In the genomic region with DNA sequence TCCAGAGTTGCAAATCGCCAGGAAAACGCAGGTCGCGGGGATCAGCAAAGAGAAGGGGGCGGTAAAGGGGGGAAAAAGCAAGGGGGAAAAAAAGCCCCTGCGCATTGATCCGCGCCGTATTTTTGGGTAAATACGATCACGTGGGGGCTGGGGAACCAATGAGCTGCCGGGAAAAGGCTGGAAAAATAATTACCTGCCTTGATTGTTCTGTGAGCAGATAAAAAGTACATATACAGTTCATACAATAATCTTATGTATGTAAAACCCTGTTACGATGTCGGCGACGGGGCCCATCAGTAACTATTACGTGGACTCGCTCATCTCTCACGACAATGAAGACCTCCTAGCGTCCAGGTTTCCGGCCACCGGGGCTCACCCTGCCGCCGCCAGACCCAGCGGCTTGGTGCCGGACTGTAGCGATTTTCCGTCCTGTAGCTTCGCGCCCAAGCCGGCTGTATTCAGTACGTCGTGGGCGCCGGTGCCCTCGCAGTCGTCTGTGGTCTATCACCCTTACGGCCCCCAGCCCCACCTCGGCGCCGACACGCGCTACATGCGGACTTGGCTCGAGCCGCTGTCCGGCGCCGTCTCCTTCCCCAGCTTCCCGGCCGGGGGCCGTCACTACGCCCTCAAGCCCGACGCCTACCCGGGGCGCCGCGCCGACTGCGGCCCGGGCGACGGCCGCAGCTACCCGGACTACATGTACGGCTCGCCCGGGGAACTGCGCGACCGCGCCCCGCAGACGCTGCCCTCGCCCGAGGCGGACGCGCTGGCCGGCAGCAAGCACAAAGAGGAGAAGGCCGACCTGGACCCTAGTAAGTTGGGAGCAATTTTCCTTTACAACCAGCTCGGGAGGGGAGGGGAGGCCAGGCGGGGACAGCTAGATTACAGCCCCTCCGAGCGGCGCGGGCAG, we compare ENCODE assay signal across 8 mouse cellular contexts. TPM values are rescaled to one million over a fixed set of nuclear protein-coding genes. Genes with fewer than 3 reads are reported as not detected.
DNase-seq lines count a peak whose midpoint lies in the region; ATAC-seq lines count a peak whose summit lies in the region.

No protein-coding gene starts in this region.

- ATAC-seq in heart, embryonic 16.5 days (replicated peaks; ENCODE audit: extremely low read depth, insufficient read depth, low FRiP score), result no peak
- ATAC-seq in limb, embryonic 15.5 days (ENCODE audit: insufficient number of reproducible peaks, low FRiP score, low TSS enrichment, low read depth), result no peak

- H3K4me2 ChIP-seq in heart, embryonic 16.5 days (ENCODE audit: low read depth, low read length), result peak overlapping the region; percentile 46
- peak overlapping the region; percentile 69 for H3K4me2 ChIP-seq in limb, embryonic 15.5 days

- H3K9me3 ChIP-seq in heart, embryonic 16.5 days (replicated peaks; ENCODE audit: control insufficient read depth, low read length), result no peaks in the 10 kb centered on the region
- no peaks in the 10 kb centered on the region for H3K9me3 ChIP-seq in limb, embryonic 15.5 days

- peak overlapping the region; percentile 29 for H3K4me3 ChIP-seq in heart, embryonic 16.5 days (ENCODE audit: low read length)
- H3K4me3 ChIP-seq in limb, embryonic 15.5 days, result peak overlapping the region; percentile 46

- H3K9ac ChIP-seq in heart, embryonic 16.5 days (ENCODE audit: low read length), result no peak overlapping the region
- H3K9ac ChIP-seq in limb, embryonic 15.5 days, result peak overlapping the region; percentile 37; the same call in 1 of the 2 replicates

- peak; percentile 70 for DNase-seq in gastrocnemius, adult 18-20 months (ENCODE audit: low spot score)
- no peak for DNase-seq in gastrocnemius, adult 8-10 months (ENCODE audit: low spot score in 2 of 2)
- peak; percentile 65 for DNase-seq in NIH3T3 (ENCODE audit: low read depth)
- peak; percentile 76 for DNase-seq in yolk sac, embryonic 10.5 days (ENCODE audit: low spot score)
- DNase-seq in layer of hippocampus, adult 9-11 months, result no peak
- no peak for DNase-seq in B cell, adult 2 months

- no peak overlapping the region for H3K27ac ChIP-seq in heart, embryonic 16.5 days (ENCODE audit: low read length)
- peak overlapping the region; percentile 47 for H3K27ac ChIP-seq in limb, embryonic 15.5 days

- H3K27me3 ChIP-seq in heart, embryonic 16.5 days (ENCODE audit: control insufficient read depth, insufficient read depth, low read length), result peaks cover 93% of the 10 kb centered on the region
- H3K27me3 ChIP-seq in limb, embryonic 15.5 days, result peaks cover 93% of the 10 kb centered on the region

- no peaks in the 10 kb centered on the region for H3K36me3 ChIP-seq in heart, embryonic 16.5 days (ENCODE audit: control insufficient read depth, insufficient read depth)
- no peaks in the 10 kb centered on the region for H3K36me3 ChIP-seq in limb, embryonic 15.5 days

- WGBS in heart, embryonic 16.5 days, result under 1% methylated on average over 88 of the region's 88 CpGs
- WGBS in limb, embryonic 15.5 days, result under 1% methylated on average over 86 of the region's 88 CpGs

- H3K4me1 ChIP-seq in heart, embryonic 16.5 days (ENCODE audit: control insufficient read depth, insufficient read depth, low read length), result peaks cover 7% of the 10 kb centered on the region
- H3K4me1 ChIP-seq in limb, embryonic 15.5 days, result peaks cover 32% of the 10 kb centered on the region

RNA-seq across cellular contexts. Expression of a gene that starts 5.4 kb away (rescaled TPM):
- total RNA-seq in gastrocnemius, adult 18-20 months (2021), result 1 to 10 TPM; 6.8 to 7.4 TPM
- total RNA-seq in gastrocnemius, adult 8-10 months (2022), result 1 to 10 TPM; 5.3 to 7.4 (median 6.0) TPM
- polyA plus RNA-seq in heart, embryonic 16.5 days (2015; fragmentation: Nextera tagmentation; extraction: Ambion mirVana), result not detected in 2 replicates
- 0.93 and 1.3 TPM in 2 replicates for polyA plus RNA-seq in limb, embryonic 15.5 days (2015; fragmentation: Nextera tagmentation; extraction: Ambion mirVana)

RNA-seq across cellular contexts. Expression of a gene that starts 8.8 kb away (rescaled TPM):
- 1 to 10 TPM; 1.3 to 1.9 TPM for total RNA-seq in gastrocnemius, adult 18-20 months (2021)
- 1 to 10 TPM; 1.3 to 1.5 (median 1.4) TPM for total RNA-seq in gastrocnemius, adult 8-10 months (2022)
- not detected in 2 replicates for polyA plus RNA-seq in heart, embryonic 16.5 days (2015; fragmentation: Nextera tagmentation; extraction: Ambion mirVana)
- 1.5 and 3.0 TPM in 2 replicates for polyA plus RNA-seq in limb, embryonic 15.5 days (2015; fragmentation: Nextera tagmentation; extraction: Ambion mirVana)

RNA-seq across cellular contexts. Expression of a gene that starts 14.4 kb away (rescaled TPM):
- total RNA-seq in gastrocnemius, adult 18-20 months (2021), result 1 to 10 TPM; 1.5 to 2.1 TPM
- 1 to 10 TPM; 1.6 to 3.4 (median 2.4) TPM for total RNA-seq in gastrocnemius, adult 8-10 months (2022)
- polyA plus RNA-seq in heart, embryonic 16.5 days (2015; fragmentation: Nextera tagmentation; extraction: Ambion mirVana), result 0.11 and 0.14 TPM in 2 replicates
- 2.3 TPM in 2 replicates for polyA plus RNA-seq in limb, embryonic 15.5 days (2015; fragmentation: Nextera tagmentation; extraction: Ambion mirVana)

RNA-seq across cellular contexts. Expression of a gene that starts 15.0 kb away (rescaled TPM):
- total RNA-seq in gastrocnemius, adult 18-20 months (2021), result 10 to 100 TPM; 78.5 to 88.0 TPM
- 100 to 1,000 TPM in 1 of 4 experiments, 10 to 100 TPM in 3; 77.4 to 106 (median 88.9) TPM for total RNA-seq in gastrocnemius, adult 8-10 months (2022)
- not detected in 2 replicates for polyA plus RNA-seq in heart, embryonic 16.5 days (2015; fragmentation: Nextera tagmentation; extraction: Ambion mirVana)
- 5.6 and 6.0 TPM in 2 replicates for polyA plus RNA-seq in limb, embryonic 15.5 days (2015; fragmentation: Nextera tagmentation; extraction: Ambion mirVana)

RNA-seq across cellular contexts. Expression of a gene that starts 16.4 kb away (rescaled TPM):
- 1 to 10 TPM; 5.3 to 5.8 TPM for total RNA-seq in gastrocnemius, adult 18-20 months (2021)
- total RNA-seq in gastrocnemius, adult 8-10 months (2022), result 1 to 10 TPM; 4.5 to 6.3 (median 5.2) TPM
- polyA plus RNA-seq in heart, embryonic 16.5 days (2015; fragmentation: Nextera tagmentation; extraction: Ambion mirVana), result 0.16 TPM in 1 of 2 replicates, not detected in the other
- 1.7 and 2.3 TPM in 2 replicates for polyA plus RNA-seq in limb, embryonic 15.5 days (2015; fragmentation: Nextera tagmentation; extraction: Ambion mirVana)

Comparison
In these comparisons a context has a peak if more than half of its experiments do, and no peak if none do; other contexts are left out.
1. DNase-seq: peak in gastrocnemius, adult 18-20 months (single experiment), NIH3T3 (single experiment) and yolk sac, embryonic 10.5 days (single experiment); none in gastrocnemius, adult 8-10 months (0 of 2), layer of hippocampus, adult 9-11 months (single experiment) and B cell, adult 2 months (0 of 2).